Mouse (Mus musculus) bone marrow, adult 2 months (tissue): ENCODE results near the gene Gdpd1.

Source experiments
- CTCF ChIP-seq: fragments of 200-500 bp; IDR thresholded peaks from 2 replicates; pipeline ENCODE4 v1.5.1; 2011; ENCODE audit warnings: low read length, control low read depth; ENCODE audit not compliant: control insufficient read depth, insufficient read depth
- POLR2A ChIP-seq: fragments of 200-500 bp; IDR thresholded peaks from 2 replicates; pipeline ENCODE4 v1.6.1; 2011; ENCODE audit warnings: low read depth, mild to moderate bottlenecking, control low read depth, low read length, borderline replicate concordance; ENCODE audit not compliant: control insufficient read depth

DNA sequence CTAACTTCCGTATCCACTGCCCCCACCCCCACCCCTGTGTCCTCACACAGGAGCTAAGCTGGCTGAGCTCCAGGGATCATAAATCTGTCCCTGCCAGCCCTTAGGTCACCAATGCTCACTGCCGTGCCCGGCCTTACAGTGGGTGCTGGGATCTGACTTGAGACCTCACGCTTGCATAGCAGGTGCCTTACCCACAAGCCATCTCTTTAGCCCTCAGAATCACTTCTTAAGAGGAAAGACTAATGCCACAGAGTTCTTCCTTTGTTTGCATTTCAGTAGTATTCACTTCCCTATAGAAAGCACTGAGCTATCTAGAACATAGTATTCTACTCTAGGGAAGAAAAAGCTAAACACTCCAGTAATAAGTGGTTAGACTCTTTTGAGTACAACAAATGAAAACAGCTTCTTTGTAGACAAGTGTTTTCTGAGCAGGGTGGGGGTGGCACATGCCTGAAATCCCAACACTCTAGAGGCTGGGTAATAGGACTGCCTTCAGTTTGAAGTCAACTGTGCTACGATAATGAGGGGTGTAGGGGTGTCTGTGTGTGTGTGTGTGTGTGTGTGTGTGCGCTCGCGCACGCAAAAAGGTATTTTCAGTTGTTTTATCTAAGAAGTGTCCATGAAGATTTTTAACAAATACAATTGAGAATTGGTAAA is 34.4 kb downstream of the Gdpd1 start:
- TF ChIP-seq POLR2A (no peak), CTCF (no peak)
